Comparison of ENCODE assay signal across 8 mouse cellular contexts in genomic region chr7:127014320-127014719, GRCm38 (mm10). TPM values are rescaled to one million over a fixed set of nuclear protein-coding genes. Genes with fewer than 3 reads are reported as not detected.
DNase-seq lines count a peak whose midpoint lies in the region; ATAC-seq and TF ChIP-seq lines count a peak whose summit lies in the region.

TSS of gene Mvp (minus strand) at chr7:127014621.

- peak within 1 kb of the TSS; percentile 89 for H3K4me3 ChIP-seq in gastrocnemius, adult 2 months
- H3K4me3 ChIP-seq in hindbrain, embryonic 14.5 days (replicated peaks; ENCODE audit: low read length): peak within 1 kb of the TSS; percentile 14; the same call in 1 of the 2 replicates
- peak within 1 kb of the TSS; percentile 55 for H3K4me3 ChIP-seq in liver, adult 2 months (ENCODE audit: insufficient read depth, low read depth, low read length)

- intact Hi-C loops in gastrocnemius, adult 2 months (cut with DNase I): no loop called here

- H3K9ac ChIP-seq in hindbrain, embryonic 14.5 days: peak within 1 kb of the TSS; percentile 12
- peak within 1 kb of the TSS; percentile 70 for H3K9ac ChIP-seq in liver, adult 2 months (ENCODE audit: low read depth, low read length)

- H3K9me3 ChIP-seq in hindbrain, embryonic 14.5 days (ENCODE audit: control insufficient read depth, low read length): no peaks in the 10 kb centered on the region

- TF ChIP-seq CTCF in gastrocnemius, adult 2 months (IDR thresholded peaks at IDR 0.05): no peak
- TF ChIP-seq CTCF in liver, adult 2 months (IDR thresholded peaks at IDR 0.05; ENCODE audit: low read depth, low read length): no peak

- peak within 1 kb of the TSS; percentile 95 for H3K27ac ChIP-seq in gastrocnemius, adult 2 months
- no peak within 1 kb of the TSS for H3K27ac ChIP-seq in hindbrain, embryonic 14.5 days
- peak within 1 kb of the TSS; percentile 79 for H3K27ac ChIP-seq in liver, adult 2 months (replicated peaks; ENCODE audit: insufficient read depth, low read depth, low read length)

- peak within 1 kb of the TSS; percentile 76 for H3K4me2 ChIP-seq in hindbrain, embryonic 14.5 days (replicated peaks)

- 70% methylated on average over 11 of the region's 11 CpGs for WGBS in hindbrain, embryonic 14.5 days
- 4% methylated on average over 11 of the region's 11 CpGs for WGBS in liver, adult 2 months

- peaks cover 27% of the 10 kb centered on the region for H3K4me1 ChIP-seq in hindbrain, embryonic 14.5 days (replicated peaks; ENCODE audit: control insufficient read depth, insufficient read depth, low read length)
- peaks cover 33% of the 10 kb centered on the region for H3K4me1 ChIP-seq in liver, adult 2 months (ENCODE audit: control insufficient read depth, insufficient read depth, low read length)

- TF ChIP-seq POLR2A in liver, adult 2 months (IDR thresholded peaks at IDR 0.05; ENCODE audit: extremely low read depth, insufficient read depth, low read length): 0 out of 2 replicates have a peak, but pooled peaks have one; percentile 35

- no peak for ATAC-seq in hindbrain, embryonic 14.5 days (ENCODE audit: low FRiP score)
- ATAC-seq in monocyte, adult 5-6 weeks (replicated peaks; ENCODE audit: insufficient number of reproducible peaks, low FRiP score, low TSS enrichment, poor library complexity, severe bottlenecking): peak; percentile 42

- peak; percentile 61 for DNase-seq in ovary, postnatal 36 days (ENCODE audit: low spot score)
- no peak for DNase-seq in ovary, postnatal 14 days (ENCODE audit: low spot score)
- DNase-seq in cerebellum, postnatal 10 days: peak; percentile 43 to 46
- peak; percentile 78 for DNase-seq in gastrocnemius, adult 2 months
- no peak for DNase-seq in hindbrain, embryonic 14.5 days (ENCODE audit: low spot score)
- DNase-seq in liver, adult 2 months (ENCODE audit: extremely low read depth, low read depth, low spot score): peak; percentile 74
- DNase-seq in urinary bladder, postnatal 14 days (ENCODE audit: low spot score): peak; percentile 71

- H3K27me3 ChIP-seq in hindbrain, embryonic 14.5 days (ENCODE audit: control insufficient read depth, insufficient read depth, low read length): no peaks in the 10 kb centered on the region
- no peaks in the 10 kb centered on the region for H3K27me3 ChIP-seq in liver, adult 2 months (ENCODE audit: control insufficient read depth, insufficient read depth, low read length)

- H3K36me3 ChIP-seq in hindbrain, embryonic 14.5 days (replicated peaks; ENCODE audit: control insufficient read depth, insufficient read depth): peaks cover 38% of the 10 kb centered on the region
- no peaks in the 10 kb centered on the region for H3K36me3 ChIP-seq in liver, adult 2 months (ENCODE audit: control insufficient read depth, insufficient read depth, low read length)

- H3K79me2 ChIP-seq in liver, adult 2 months (ENCODE audit: control insufficient read depth, insufficient read depth, low read length): peaks cover 16% of the 10 kb centered on the region; the same call in 1 of the 2 replicates

RNA-seq across cellular contexts. Expression of gene Mvp, which starts in this region (rescaled TPM):
- total RNA-seq in gastrocnemius, adult 2 months (2021): 10 to 100 TPM; 26.5 to 30.2 TPM
- polyA plus RNA-seq in hindbrain, embryonic 14.5 days (2014; fragmentation: Nextera tagmentation; extraction: Ambion mirVana): 3.4 and 4.0 TPM in 2 replicates
- 23.4 and 28.5 TPM in 2 replicates for total RNA-seq in liver, adult 2 months (2014; rRNA removed)
- polyA plus RNA-seq in liver, adult 2 months (2012; rRNA removed): 26.3 and 39.4 TPM in 2 replicates
- total RNA-seq in monocyte, adult 5-6 weeks (2017): 95.0 to 131 TPM (median 111 TPM) in 3 replicates

Comparison
In these comparisons a context has a peak if more than half of its experiments do, and no peak if none do; other contexts are left out.
1. DNase-seq: peak in ovary, postnatal 36 days (single experiment), cerebellum, postnatal 10 days (2 of 2), gastrocnemius, adult 2 months (single experiment), liver, adult 2 months (single experiment) and urinary bladder, postnatal 14 days (single experiment); none in ovary, postnatal 14 days (single experiment) and hindbrain, embryonic 14.5 days (single experiment).
2. H3K4me3 ChIP-seq: peak in every context shown above with its lines; median percentile 89 in gastrocnemius, adult 2 months; 55 in liver, adult 2 months; 14 in hindbrain, embryonic 14.5 days.